Mouse (Mus musculus): ENCODE results near the gene Pde5a. TPM values are rescaled to one million over a fixed set of nuclear protein-coding genes. Genes with fewer than 3 reads are reported as not detected.

Gene Pde5a
- 31.6 and 33.8 TPM in 2 replicates for polyA plus RNA-seq (2014; fragmentation: Nextera tagmentation; extraction: Ambion mirVana)

GRCm38 (mm10) chr3:122728852-122729600 lies at the start of gene Pde5a:
Gene Pde5a, plus strand, starts transcription at chr3:122728947.
- peak within 1 kb of the TSS; percentile 54 for H3K4me2 ChIP-seq (ENCODE audit: low read length)
- ATAC-seq (replicated peaks; ENCODE audit: low FRiP score, low TSS enrichment, low read depth) = peak; percentile 69
- no peaks in the 10 kb centered on the region for H3K9me3 ChIP-seq (ENCODE audit: control insufficient read depth, low read length)
- no peaks in the 10 kb centered on the region for H3K27me3 ChIP-seq (replicated peaks; ENCODE audit: control insufficient read depth, insufficient read depth, low read length)
- H3K36me3 ChIP-seq (ENCODE audit: control insufficient read depth, insufficient read depth, low read length) = no peaks in the 10 kb centered on the region
- H3K27ac ChIP-seq (ENCODE audit: low read depth) = peak within 1 kb of the TSS; percentile 99
- H3K9ac ChIP-seq (ENCODE audit: low read length) = peak within 1 kb of the TSS; percentile 96
- H3K4me3 ChIP-seq (ENCODE audit: low read depth, low read length) = peak within 1 kb of the TSS; percentile 86
- DNase-seq (ENCODE audit: low spot score) = peak; percentile 90
- peaks cover 15% of the 10 kb centered on the region for H3K4me1 ChIP-seq (replicated peaks; ENCODE audit: control insufficient read depth, insufficient read depth, low read length)
- under 1% methylated on average over 49 of the region's 49 CpGs for WGBS

GRCm38 (mm10) chr3:122680851-122681250 lies 47.9 kb upstream of the Pde5a start:
- Histone ChIP-seq H3K27ac (ENCODE audit: low read depth) (no peak overlapping the region), H3K4me3 (ENCODE audit: low read depth, low read length) (no peak overlapping the region), H3K4me2 (ENCODE audit: low read length) (no peak overlapping the region), H3K27me3 (replicated peaks; ENCODE audit: control insufficient read depth, insufficient read depth, low read length) (no peaks in the 10 kb centered on the region), H3K4me1 (replicated peaks; ENCODE audit: control insufficient read depth, insufficient read depth, low read length) (peaks cover 11% of the 10 kb centered on the region), H3K36me3 (ENCODE audit: control insufficient read depth, insufficient read depth, low read length) (no peaks in the 10 kb centered on the region), H3K9ac (ENCODE audit: low read length) (no peak overlapping the region), H3K9me3 (ENCODE audit: control insufficient read depth, low read length) (0 out of 2 replicates have a peak, but pooled peaks cover 5% of the 10 kb centered on the region)
- no peak for ATAC-seq (replicated peaks; ENCODE audit: low FRiP score, low TSS enrichment, low read depth)
- no peak for DNase-seq (ENCODE audit: low spot score)
- WGBS = 100% methylated on average over 3 of the region's 3 CpGs

DNA sequence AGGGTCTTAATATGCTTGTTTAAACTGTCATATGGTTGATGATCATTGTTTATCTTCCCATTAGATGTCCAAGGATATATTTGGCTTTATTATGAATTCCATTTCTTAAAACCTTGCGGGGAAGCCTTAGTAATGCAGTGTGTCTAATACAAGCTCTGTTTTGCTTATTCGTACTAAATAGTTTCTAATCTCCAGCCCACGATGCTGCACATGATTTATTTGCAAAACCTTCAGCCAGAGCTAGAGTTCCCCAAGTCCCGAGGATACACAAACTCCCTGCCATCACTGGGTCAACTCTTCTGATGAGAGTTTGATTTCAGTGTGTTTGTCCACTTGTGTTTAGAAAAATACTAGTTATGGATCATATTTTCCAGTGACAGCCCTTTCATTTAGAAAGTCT lies 46.4 kb upstream of the Pde5a start:
- DNase-seq (ENCODE audit: low spot score) (no peak), ATAC-seq (replicated peaks; ENCODE audit: low FRiP score, low TSS enrichment, low read depth) (no peak)
- H3K36me3 ChIP-seq (ENCODE audit: control insufficient read depth, insufficient read depth, low read length) = no peaks in the 10 kb centered on the region
- no peak overlapping the region for H3K4me3 ChIP-seq (ENCODE audit: low read depth, low read length)
- H3K27ac ChIP-seq (ENCODE audit: low read depth) = no peak overlapping the region; the same call in 1 of the 2 replicates
- H3K4me1 ChIP-seq (replicated peaks; ENCODE audit: control insufficient read depth, insufficient read depth, low read length) = peaks cover 8% of the 10 kb centered on the region; the same call in 1 of the 2 replicates
- H3K27me3 ChIP-seq (replicated peaks; ENCODE audit: control insufficient read depth, insufficient read depth, low read length) = no peaks in the 10 kb centered on the region
- 0 out of 2 replicates have a peak, but pooled peaks cover 5% of the 10 kb centered on the region for H3K9me3 ChIP-seq (ENCODE audit: control insufficient read depth, low read length)
- no peak overlapping the region for H3K4me2 ChIP-seq (ENCODE audit: low read length)
- WGBS = 35% methylated on average over 4 of the region's 4 CpGs
- no peak overlapping the region for H3K9ac ChIP-seq (ENCODE audit: low read length)

- Histone ChIP-seq H3K9ac (ENCODE audit: low read length) (no peak overlapping the region), H3K4me3 (ENCODE audit: low read depth, low read length) (no peak overlapping the region), H3K27me3 (replicated peaks; ENCODE audit: control insufficient read depth, insufficient read depth, low read length) (no peaks in the 10 kb centered on the region), H3K4me1 (replicated peaks; ENCODE audit: control insufficient read depth, insufficient read depth, low read length) (peaks cover 13% of the 10 kb centered on the region; the same call in 1 of the 2 replicates), H3K27ac (ENCODE audit: low read depth) (peak overlapping the region; percentile 36; the same call in 1 of the 2 replicates), H3K9me3 (ENCODE audit: control insufficient read depth, low read length) (no peaks in the 10 kb centered on the region), H3K36me3 (ENCODE audit: control insufficient read depth, insufficient read depth, low read length) (no peaks in the 10 kb centered on the region), H3K4me2 (ENCODE audit: low read length) (no peak overlapping the region)
- no peak for ATAC-seq (replicated peaks; ENCODE audit: low FRiP score, low TSS enrichment, low read depth)
- WGBS = 34% methylated on average over 7 of the region's 7 CpGs
- DNase-seq (ENCODE audit: low spot score) = no peak
These were observed 43.9 kb upstream of the Pde5a start for GRCm38 (mm10) chr3:122684832-122685231.

DNA sequence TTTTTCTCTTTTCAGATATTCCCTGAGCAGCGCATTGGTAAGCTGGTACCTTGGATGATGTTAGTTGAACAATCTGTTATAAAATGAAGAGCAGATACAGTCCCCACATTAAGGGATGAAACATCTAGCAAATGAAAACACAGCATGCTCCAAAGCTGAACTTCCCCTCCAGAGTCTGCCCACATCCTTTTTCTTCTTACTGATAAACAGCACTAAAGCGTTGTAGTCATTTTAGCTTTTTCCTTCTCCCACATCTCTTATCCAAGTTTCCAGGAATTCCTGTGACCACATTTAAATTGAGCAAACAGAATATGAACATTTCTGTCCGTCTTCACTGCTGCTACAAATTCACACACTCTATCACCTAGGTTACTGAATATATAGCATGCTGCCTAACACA lies 35.7 kb upstream of the Pde5a start:
- Histone ChIP-seq H3K4me3 (ENCODE audit: low read depth, low read length) (no peak overlapping the region), H3K27ac (ENCODE audit: low read depth) (no peak overlapping the region), H3K36me3 (ENCODE audit: control insufficient read depth, insufficient read depth, low read length) (no peaks in the 10 kb centered on the region), H3K9me3 (ENCODE audit: control insufficient read depth, low read length) (no peaks in the 10 kb centered on the region), H3K4me2 (ENCODE audit: low read length) (no peak overlapping the region), H3K27me3 (replicated peaks; ENCODE audit: control insufficient read depth, insufficient read depth, low read length) (no peaks in the 10 kb centered on the region), H3K9ac (ENCODE audit: low read length) (no peak overlapping the region), H3K4me1 (replicated peaks; ENCODE audit: control insufficient read depth, insufficient read depth, low read length) (peaks cover 11% of the 10 kb centered on the region)
- DNase-seq (ENCODE audit: low spot score) (no peak), ATAC-seq (replicated peaks; ENCODE audit: low FRiP score, low TSS enrichment, low read depth) (no peak)
- 70% methylated on average over 3 of the region's 3 CpGs for WGBS

GRCm38 (mm10) chr3:122695870-122696269 lies 32.9 kb upstream of the Pde5a start:
- Histone ChIP-seq H3K27me3 (replicated peaks; ENCODE audit: control insufficient read depth, insufficient read depth, low read length) (no peaks in the 10 kb centered on the region), H3K9me3 (ENCODE audit: control insufficient read depth, low read length) (no peaks in the 10 kb centered on the region), H3K4me2 (ENCODE audit: low read length) (no peak overlapping the region), H3K4me1 (replicated peaks; ENCODE audit: control insufficient read depth, insufficient read depth, low read length) (no peaks in the 10 kb centered on the region), H3K27ac (ENCODE audit: low read depth) (no peak overlapping the region), H3K9ac (ENCODE audit: low read length) (no peak overlapping the region), H3K4me3 (ENCODE audit: low read depth, low read length) (no peak overlapping the region), H3K36me3 (ENCODE audit: control insufficient read depth, insufficient read depth, low read length) (no peaks in the 10 kb centered on the region)
- no peak for DNase-seq (ENCODE audit: low spot score)
- no peak for ATAC-seq (replicated peaks; ENCODE audit: low FRiP score, low TSS enrichment, low read depth)
- 82% methylated on average over 3 of the region's 3 CpGs for WGBS

GRCm38 (mm10) chr3:122696672-122697071 lies 32.1 kb upstream of the Pde5a start:
- H3K4me3 ChIP-seq (ENCODE audit: low read depth, low read length) = no peak overlapping the region
- no peaks in the 10 kb centered on the region for H3K9me3 ChIP-seq (ENCODE audit: control insufficient read depth, low read length)
- H3K4me1 ChIP-seq (replicated peaks; ENCODE audit: control insufficient read depth, insufficient read depth, low read length) = no peaks in the 10 kb centered on the region
- ATAC-seq (replicated peaks; ENCODE audit: low FRiP score, low TSS enrichment, low read depth) (no peak), DNase-seq (ENCODE audit: low spot score) (no peak)
- H3K27ac ChIP-seq (ENCODE audit: low read depth) = no peak overlapping the region
- H3K36me3 ChIP-seq (ENCODE audit: control insufficient read depth, insufficient read depth, low read length) = no peaks in the 10 kb centered on the region
- no peaks in the 10 kb centered on the region for H3K27me3 ChIP-seq (replicated peaks; ENCODE audit: control insufficient read depth, insufficient read depth, low read length)
- WGBS = 66% methylated on average over 4 of the region's 4 CpGs
- H3K4me2 ChIP-seq (ENCODE audit: low read length) = no peak overlapping the region
- no peak overlapping the region for H3K9ac ChIP-seq (ENCODE audit: low read length)

- peaks cover 11% of the 10 kb centered on the region; the same call in 1 of the 2 replicates for H3K4me1 ChIP-seq (replicated peaks; ENCODE audit: control insufficient read depth, insufficient read depth, low read length)
- H3K9ac ChIP-seq (ENCODE audit: low read length) = no peak overlapping the region
- H3K9me3 ChIP-seq (ENCODE audit: control insufficient read depth, low read length) = no peaks in the 10 kb centered on the region
- no peak overlapping the region for H3K4me2 ChIP-seq (ENCODE audit: low read length)
- H3K27me3 ChIP-seq (replicated peaks; ENCODE audit: control insufficient read depth, insufficient read depth, low read length) = no peaks in the 10 kb centered on the region
- DNase-seq (ENCODE audit: low spot score) = peak; percentile 58
- H3K36me3 ChIP-seq (ENCODE audit: control insufficient read depth, insufficient read depth, low read length) = no peaks in the 10 kb centered on the region
- no peak overlapping the region for H3K4me3 ChIP-seq (ENCODE audit: low read depth, low read length)
- 17% methylated on average over 6 of the region's 6 CpGs for WGBS
- peak overlapping the region; percentile 60 for H3K27ac ChIP-seq (ENCODE audit: low read depth)
- peak; percentile 36; the same call in 1 of the 2 replicates for ATAC-seq (replicated peaks; ENCODE audit: low FRiP score, low TSS enrichment, low read depth)
These were observed 24.5 kb upstream of the Pde5a start for GRCm38 (mm10) chr3:122704209-122704608.

GRCm38 (mm10) chr3:122705246-122705645 lies 23.5 kb upstream of the Pde5a start:
- H3K9me3 ChIP-seq (ENCODE audit: control insufficient read depth, low read length) = no peaks in the 10 kb centered on the region
- peaks cover 12% of the 10 kb centered on the region; the same call in 1 of the 2 replicates for H3K4me1 ChIP-seq (replicated peaks; ENCODE audit: control insufficient read depth, insufficient read depth, low read length)
- no peak overlapping the region for H3K4me2 ChIP-seq (ENCODE audit: low read length)
- DNase-seq (ENCODE audit: low spot score) (no peak), ATAC-seq (replicated peaks; ENCODE audit: low FRiP score, low TSS enrichment, low read depth) (no peak)
- H3K27ac ChIP-seq (ENCODE audit: low read depth) = peak overlapping the region; percentile 60
- H3K27me3 ChIP-seq (replicated peaks; ENCODE audit: control insufficient read depth, insufficient read depth, low read length) = no peaks in the 10 kb centered on the region
- H3K9ac ChIP-seq (ENCODE audit: low read length) = no peak overlapping the region
- H3K4me3 ChIP-seq (ENCODE audit: low read depth, low read length) = no peak overlapping the region
- 49% methylated on average over 7 of the region's 7 CpGs for WGBS
- no peaks in the 10 kb centered on the region for H3K36me3 ChIP-seq (ENCODE audit: control insufficient read depth, insufficient read depth, low read length)

Data from intestine, embryonic 14.5 days (tissue).